ENCODE assay signal across 13 mouse cellular contexts in the genomic region with DNA sequence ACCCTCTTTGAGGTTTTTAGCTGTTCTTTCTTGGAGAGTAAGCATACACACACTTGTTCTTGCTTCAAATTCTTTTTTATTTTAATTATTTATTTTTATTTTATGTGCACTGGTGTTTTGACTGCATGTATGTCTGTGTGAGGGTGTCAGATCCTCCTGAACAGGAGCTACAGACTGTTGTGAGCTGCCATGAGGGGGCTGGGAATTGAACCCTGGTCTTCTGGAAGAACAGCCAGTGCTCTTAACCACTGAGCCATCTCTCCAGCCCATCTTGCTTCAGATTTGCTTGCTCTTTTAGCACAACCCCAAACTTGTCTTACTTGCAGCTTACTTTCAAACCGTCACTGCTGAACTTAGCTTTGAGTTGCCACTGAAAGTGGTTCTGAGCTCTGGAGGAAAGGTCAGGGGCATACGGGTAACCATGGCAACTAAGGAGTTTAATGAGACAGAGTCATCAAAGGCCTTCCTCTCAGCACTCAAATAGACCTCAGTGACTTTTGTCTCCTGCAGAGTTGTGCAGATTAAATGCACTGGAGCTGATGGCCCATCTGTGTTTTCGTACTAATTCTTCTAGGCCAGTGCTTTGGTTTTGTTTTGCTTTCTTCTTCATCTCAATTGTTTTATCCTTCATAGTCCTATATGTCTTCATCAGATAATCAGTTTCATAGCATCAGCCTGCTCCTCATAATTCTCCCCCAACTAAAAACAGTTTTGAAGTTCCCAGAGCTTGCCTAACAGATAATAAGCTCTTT. TPM values are rescaled to one million over a fixed set of nuclear protein-coding genes. Genes with fewer than 3 reads are reported as not detected.
DNase-seq lines count a peak whose midpoint lies in the region; ATAC-seq lines count a peak whose summit lies in the region.
"Had no signal": no experiment of that assay in that cellular context is flagged by ENCODE, and none has a peak within 500 bp of the region (broad histone marks: within the 10 kb centered on the region; RNA-seq: fewer than 3 reads in every experiment).

No protein-coding gene starts in this region.

- no peaks in the 10 kb centered on the region for H3K4me1 ChIP-seq in hindbrain, embryonic 14.5 days (replicated peaks; ENCODE audit: control insufficient read depth, insufficient read depth, low read length)
- no peaks in the 10 kb centered on the region for H3K4me1 ChIP-seq in hindbrain, embryonic 16.5 days (ENCODE audit: control insufficient read depth, insufficient read depth, low read depth, low read length)
- H3K4me1 ChIP-seq in forebrain, embryonic 12.5 days, result peaks cover 9% of the 10 kb centered on the region
- H3K4me1 ChIP-seq in midbrain, embryonic 13.5 days (replicated peaks), result peaks cover 8% of the 10 kb centered on the region; the same call in 1 of the 2 replicates

- no peak overlapping the region for H3K9ac ChIP-seq in hindbrain, embryonic 14.5 days
- no peak overlapping the region for H3K9ac ChIP-seq in hindbrain, embryonic 16.5 days (ENCODE audit: low read depth, low read length)
- no peak overlapping the region for H3K9ac ChIP-seq in forebrain, embryonic 12.5 days
- H3K9ac ChIP-seq in midbrain, embryonic 13.5 days (replicated peaks), result no peak overlapping the region

- no peak overlapping the region for H3K4me3 ChIP-seq in hindbrain, embryonic 14.5 days (replicated peaks; ENCODE audit: low read length)
- no peak overlapping the region for H3K4me3 ChIP-seq in hindbrain, embryonic 16.5 days (ENCODE audit: low read length)
- no peak overlapping the region for H3K4me3 ChIP-seq in forebrain, embryonic 12.5 days (replicated peaks)
- no peak overlapping the region for H3K4me3 ChIP-seq in midbrain, embryonic 13.5 days (replicated peaks)

- no peak overlapping the region for H3K27ac ChIP-seq in hindbrain, embryonic 14.5 days
- no peak overlapping the region for H3K27ac ChIP-seq in hindbrain, embryonic 16.5 days (ENCODE audit: low read depth, low read length)
- no peak overlapping the region for H3K27ac ChIP-seq in forebrain, embryonic 12.5 days
- no peak overlapping the region for H3K27ac ChIP-seq in midbrain, embryonic 13.5 days

- H3K27me3 ChIP-seq in hindbrain, embryonic 14.5 days (ENCODE audit: control insufficient read depth, insufficient read depth, low read length), result no peaks in the 10 kb centered on the region
- no peaks in the 10 kb centered on the region for H3K27me3 ChIP-seq in hindbrain, embryonic 16.5 days (replicated peaks; ENCODE audit: control insufficient read depth, insufficient read depth, low read length)
- H3K27me3 ChIP-seq in forebrain, embryonic 12.5 days, result no peaks in the 10 kb centered on the region
- H3K27me3 ChIP-seq in midbrain, embryonic 13.5 days, result no peaks in the 10 kb centered on the region

- no peak overlapping the region for H3K4me2 ChIP-seq in hindbrain, embryonic 14.5 days (replicated peaks)
- H3K4me2 ChIP-seq in hindbrain, embryonic 16.5 days (ENCODE audit: low read length), result no peak overlapping the region
- no peak overlapping the region for H3K4me2 ChIP-seq in forebrain, embryonic 12.5 days
- no peak overlapping the region for H3K4me2 ChIP-seq in midbrain, embryonic 13.5 days (replicated peaks)

- WGBS in hindbrain, embryonic 14.5 days, result 5% methylated on average over 3 of the region's 3 CpGs
- WGBS in hindbrain, embryonic 16.5 days, result 8% methylated on average over 3 of the region's 3 CpGs
- 10% methylated on average over 3 of the region's 3 CpGs for WGBS in forebrain, embryonic 12.5 days
- 8% methylated on average over 3 of the region's 3 CpGs for WGBS in midbrain, embryonic 13.5 days

- peak; percentile 40; the same call in 1 of the 2 replicates for ATAC-seq in hindbrain, embryonic 14.5 days (ENCODE audit: low FRiP score)
- ATAC-seq in hindbrain, embryonic 16.5 days, result no peak
- ATAC-seq in forebrain, embryonic 12.5 days (ENCODE audit: low FRiP score), result peak; percentile 49; the same call in 1 of the 2 replicates
- peak; percentile 53; the same call in 1 of the 2 replicates for ATAC-seq in midbrain, embryonic 13.5 days

- H3K36me3 ChIP-seq in hindbrain, embryonic 14.5 days (replicated peaks; ENCODE audit: control insufficient read depth, insufficient read depth), result no peaks in the 10 kb centered on the region; the same call in 1 of the 2 replicates
- peaks cover 3% of the 10 kb centered on the region; the same call in 1 of the 2 replicates for H3K36me3 ChIP-seq in hindbrain, embryonic 16.5 days (ENCODE audit: control insufficient read depth, insufficient read depth, low read length)
- H3K36me3 ChIP-seq in forebrain, embryonic 12.5 days (replicated peaks), result no peaks in the 10 kb centered on the region
- H3K36me3 ChIP-seq in midbrain, embryonic 13.5 days, result 0 out of 2 replicates have a peak, but pooled peaks cover 6% of the 10 kb centered on the region

- no peaks in the 10 kb centered on the region for H3K9me3 ChIP-seq in hindbrain, embryonic 14.5 days (ENCODE audit: control insufficient read depth, low read length)
- H3K9me3 ChIP-seq in hindbrain, embryonic 16.5 days (ENCODE audit: control insufficient read depth, low read length), result no peaks in the 10 kb centered on the region
- no peaks in the 10 kb centered on the region for H3K9me3 ChIP-seq in forebrain, embryonic 12.5 days
- H3K9me3 ChIP-seq in midbrain, embryonic 13.5 days, result no peaks in the 10 kb centered on the region

- no peak for DNase-seq in hindbrain, embryonic 14.5 days (ENCODE audit: low spot score)
- DNase-seq in adrenal gland, postnatal 10 days, result peak; percentile 64
- DNase-seq in thymus, postnatal 0 days (ENCODE audit: low spot score), result no peak
- no peak for DNase-seq in left cerebral cortex, adult 9 months (ENCODE audit: low spot score in 2 of 2)
- no peak for DNase-seq in layer of hippocampus, postnatal 14 days (ENCODE audit: low spot score in 2 of 2)
- DNase-seq: cerebellum, postnatal 36 days; kidney, postnatal 25 days; right cerebral cortex, adult 18-20 months; thymus, postnatal 25 days had no signal

RNA-seq across cellular contexts. Expression of a gene that starts 15.0 kb away (rescaled TPM):
- 10.0 and 10.1 TPM in 2 replicates for polyA plus RNA-seq in hindbrain, embryonic 14.5 days (2014; fragmentation: Nextera tagmentation; extraction: Ambion mirVana)
- 7.8 and 10.3 TPM in 2 replicates for polyA plus RNA-seq in hindbrain, embryonic 16.5 days (2015; fragmentation: Nextera tagmentation; extraction: Ambion mirVana)
- 1 to 10 TPM; 3.3 to 3.5 TPM for total RNA-seq in adrenal gland, postnatal 10 days (2021)
- 2.9 and 4.4 TPM in 2 replicates for polyA plus RNA-seq in forebrain, embryonic 12.5 days (2016; fragmentation: Nextera tagmentation; extraction: Ambion mirVana)
- polyA plus RNA-seq in midbrain, embryonic 13.5 days (2015; fragmentation: Nextera tagmentation; extraction: Ambion mirVana), result 5.9 and 6.4 TPM in 2 replicates
- 3.4 and 4.1 TPM in 2 replicates for polyA plus RNA-seq in thymus, postnatal 0 days (2015; fragmentation: Nextera tagmentation; extraction: Ambion mirVana)
- total RNA-seq in layer of hippocampus, postnatal 14 days (2021), result 10 to 100 TPM; 68.6 to 72.3 TPM
- polyA plus RNA-seq: C2C12 had no signal
